Mouse (Mus musculus): ENCODE data around the gene Ano6.

Ano6 gene

GRCm38 (mm10) chr15:95858876-95859655 is 68.4 kb downstream of the Ano6 start:
- DNase-seq: no peak

- DNase-seq: no peak
These were observed 73.4 kb downstream of the Ano6 start for GRCm38 (mm10) chr15:95863865-95864660.

DNA sequence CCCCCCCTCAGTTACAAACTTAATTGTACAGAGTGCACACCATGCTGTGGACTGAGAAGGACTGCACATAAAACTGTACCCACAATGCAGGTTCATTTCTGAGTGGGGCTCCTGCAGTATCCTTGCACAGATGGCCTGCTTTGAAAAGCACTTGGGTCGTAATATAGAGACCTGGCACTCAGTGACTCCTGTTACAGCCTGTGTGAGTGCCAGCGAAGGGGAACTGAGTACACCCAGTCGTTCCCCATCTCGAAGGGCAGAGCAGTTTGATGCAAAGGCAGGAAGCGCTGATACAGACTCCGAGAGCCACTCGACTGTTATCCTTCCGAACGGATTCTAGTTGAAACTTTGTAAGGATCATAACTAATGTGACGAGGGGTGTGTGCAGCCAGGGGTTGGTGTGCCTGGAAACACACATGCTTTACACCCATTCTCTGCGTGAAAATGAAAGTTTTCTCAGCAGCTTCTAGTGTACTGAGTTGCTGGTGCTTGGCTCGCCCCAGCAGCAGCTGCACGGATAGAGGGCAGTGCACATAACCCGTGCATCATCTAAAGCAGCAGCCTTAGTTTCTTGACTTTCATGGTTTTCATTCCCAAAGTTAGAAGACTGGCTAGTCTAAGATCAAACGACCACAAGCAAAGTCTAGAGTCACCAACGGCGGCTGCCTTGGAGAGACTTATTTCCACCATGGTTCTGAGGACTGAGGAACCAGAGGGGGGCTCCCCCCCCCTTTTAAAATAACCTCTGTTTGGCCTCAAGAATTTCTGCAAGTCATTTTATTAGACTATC is 74.9 kb downstream of the Ano6 start:
- DNase-seq: no peak

DNA sequence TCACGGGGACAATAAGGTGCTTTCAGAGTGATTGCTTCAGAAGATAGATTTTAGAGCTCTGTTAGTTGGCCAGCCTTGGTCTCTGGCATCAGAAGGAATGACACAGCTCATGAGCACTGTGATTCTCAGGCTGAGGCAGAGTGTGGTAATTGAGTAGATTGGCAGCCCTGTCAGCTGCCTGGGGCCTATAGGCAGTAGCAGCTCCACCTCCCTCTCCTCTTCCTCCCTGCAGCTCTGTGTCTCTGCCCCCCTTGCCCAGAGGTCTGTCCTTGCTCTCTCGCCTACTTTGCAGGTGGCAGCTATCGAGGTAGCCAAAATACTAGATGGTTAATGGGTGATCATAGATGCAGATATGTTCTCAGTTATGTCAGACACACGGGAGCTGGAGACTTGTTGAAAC is 77.5 kb downstream of the Ano6 start:
- DNase-seq: no peak

DNA sequence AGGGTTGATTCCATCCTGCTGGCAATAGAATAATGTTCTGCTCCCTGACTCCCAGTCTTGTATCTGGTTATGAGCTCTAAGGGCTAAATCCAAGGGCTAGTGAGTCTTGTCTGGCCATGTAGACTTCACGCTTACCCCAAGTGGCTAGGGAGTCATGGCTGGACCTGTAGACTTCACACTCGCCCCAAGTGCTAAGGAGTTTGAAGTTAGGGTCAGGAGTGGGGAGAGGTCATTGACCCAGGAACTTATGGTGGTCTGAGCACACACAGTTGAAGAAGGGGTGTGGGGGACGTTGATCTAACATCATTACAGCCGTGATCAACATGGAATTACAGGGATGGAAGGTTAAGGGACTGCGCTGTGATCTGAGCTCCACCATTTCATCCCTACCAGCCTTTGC is 79.0 kb downstream of the Ano6 start:
- DNase-seq: no peak

GRCm38 (mm10) chr15:95871631-95872030 is 81.0 kb downstream of the Ano6 start:
- DNase-seq: no peak

- no peak for DNase-seq
These were observed 81.8 kb downstream of the Ano6 start for GRCm38 (mm10) chr15:95872447-95872846.

GRCm38 (mm10) chr15:95873276-95873675 is 82.6 kb downstream of the Ano6 start:
- no peak for DNase-seq

DNA sequence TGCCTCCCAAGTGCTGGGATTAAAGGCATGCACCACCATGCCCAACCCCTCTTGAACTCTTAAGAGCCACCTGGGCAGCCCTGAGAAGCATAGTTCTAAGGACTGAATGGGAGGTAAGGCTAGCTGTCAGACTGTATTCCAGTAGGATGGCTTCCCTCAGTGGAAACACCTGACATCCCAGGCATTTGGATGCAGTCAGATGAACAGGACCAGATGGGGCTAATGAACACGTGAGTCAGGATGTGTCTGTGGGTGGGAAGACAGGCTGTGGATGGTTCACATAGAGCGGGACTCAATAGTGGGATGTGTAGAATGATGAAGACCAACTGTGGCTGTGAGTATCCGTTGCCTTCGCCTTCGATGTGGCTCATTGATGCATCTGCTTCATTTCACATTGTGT is 83.6 kb downstream of the Ano6 start:
- DNase-seq: no peak

DNA sequence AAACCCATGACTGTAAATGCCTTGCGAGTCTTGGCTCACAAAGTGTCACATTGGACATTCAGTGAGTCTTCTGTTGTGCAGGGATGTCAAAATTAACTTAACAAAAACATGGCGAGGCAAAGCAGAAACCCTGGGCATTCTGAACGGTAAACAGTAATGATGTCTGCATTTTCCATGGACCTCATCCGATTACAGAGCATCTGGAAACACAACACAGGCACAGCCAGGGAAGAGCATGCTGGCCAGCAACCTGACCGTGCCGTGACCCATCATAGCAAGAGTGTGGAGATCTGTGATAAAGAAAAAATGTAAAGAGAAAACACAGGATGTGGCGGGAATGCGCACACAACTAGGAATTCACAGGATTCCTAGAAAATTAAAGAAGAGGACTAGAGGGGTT is 84.1 kb downstream of the Ano6 start:
- DNase-seq: no peak

DNA sequence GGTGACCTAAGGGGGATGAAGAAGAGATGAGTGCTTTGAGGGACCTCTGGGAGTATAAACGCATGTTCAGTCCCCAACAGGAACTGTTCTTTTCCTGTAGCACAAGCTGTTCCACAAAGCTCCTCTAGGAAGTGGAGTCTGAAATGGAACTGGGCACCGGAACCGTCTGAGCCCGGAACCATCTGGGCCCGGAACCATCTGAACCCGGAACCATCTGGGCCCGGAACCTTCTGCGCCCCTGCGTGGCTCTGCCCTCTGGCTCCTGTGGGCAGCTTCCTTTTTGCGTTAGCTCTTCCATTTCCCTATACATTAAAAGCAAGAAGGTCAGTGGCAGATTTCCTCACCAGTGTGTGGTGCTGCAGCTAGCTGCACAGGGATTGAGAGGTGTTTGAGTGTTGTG is 85.3 kb downstream of the Ano6 start:
- no peak for DNase-seq

- DNase-seq: no peak
These were observed 90.0 kb downstream of the Ano6 start for GRCm38 (mm10) chr15:95880616-95881151.

- DNase-seq: no peak
These were observed 91.8 kb downstream of the Ano6 start for GRCm38 (mm10) chr15:95882436-95882835.

GRCm38 (mm10) chr15:95883559-95883958 is 92.9 kb downstream of the Ano6 start:
- no peak for DNase-seq

GRCm38 (mm10) chr15:95884658-95885620 is 94.3 kb downstream of the Ano6 start:
- DNase-seq: no peak

DNA sequence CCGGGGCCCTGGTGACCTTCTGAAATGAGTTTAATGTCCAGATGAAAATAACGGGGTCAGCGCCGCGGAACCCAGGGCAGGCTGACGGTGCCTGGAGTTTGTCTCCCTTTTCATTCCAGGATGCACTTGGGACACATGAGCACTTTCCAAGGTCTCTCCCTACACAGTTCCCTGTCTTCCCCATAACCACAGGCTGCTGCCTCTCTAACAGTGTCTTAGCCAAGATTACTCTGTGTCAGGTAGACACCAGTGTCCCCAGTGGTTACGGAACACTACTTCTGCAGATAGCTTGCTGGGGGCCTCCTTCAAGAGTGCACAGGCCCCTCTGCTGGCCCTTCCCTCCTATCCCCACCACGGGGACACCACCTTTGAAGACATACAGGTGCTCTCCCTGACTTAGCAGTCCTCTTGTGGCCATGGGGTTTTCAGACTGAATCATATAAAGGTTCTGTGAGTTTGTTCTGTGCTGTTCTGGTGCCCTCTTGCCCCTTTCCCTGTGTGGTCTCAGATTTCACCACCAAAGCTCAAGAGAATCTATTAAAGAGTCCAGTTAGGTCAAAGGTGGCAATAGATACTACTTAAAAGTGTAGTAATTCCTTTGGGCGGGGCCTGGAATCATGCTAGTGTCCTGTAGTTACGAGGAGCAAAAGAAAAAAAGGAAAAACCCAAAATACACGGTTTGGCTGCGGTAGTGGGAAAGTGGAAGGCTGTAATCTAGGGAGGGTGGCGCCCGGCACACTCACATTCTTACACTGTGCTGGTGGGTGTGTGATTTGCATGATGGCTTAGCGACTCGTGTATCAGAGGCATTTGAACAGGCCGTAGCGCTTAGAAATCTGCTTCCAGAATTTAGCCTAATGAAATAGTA is 95.5 kb downstream of the Ano6 start:
- no peak for DNase-seq

GRCm38 (mm10) chr15:95887365-95887764 is 96.7 kb downstream of the Ano6 start:
- DNase-seq: no peak

DNA sequence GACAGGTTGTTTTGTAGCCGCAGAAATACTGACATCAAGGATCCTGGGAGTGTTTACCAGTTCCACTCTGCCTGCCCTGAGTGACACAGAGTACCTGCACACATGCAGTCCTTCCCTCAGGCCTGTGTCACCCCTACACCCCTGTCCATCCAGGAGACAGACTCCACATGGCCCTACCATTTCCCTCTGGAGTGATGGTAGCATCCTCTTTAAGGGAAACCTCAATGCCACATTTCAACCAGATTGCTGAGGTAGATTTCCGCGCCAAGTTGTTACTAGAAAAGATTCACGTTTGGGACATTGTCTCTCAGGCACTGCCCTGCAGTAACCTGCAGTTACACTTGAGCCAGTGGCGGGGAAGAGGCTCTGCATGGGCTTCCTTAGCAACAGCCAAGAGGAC is 97.9 kb downstream of the Ano6 start:
- DNase-seq: no peak

DNA sequence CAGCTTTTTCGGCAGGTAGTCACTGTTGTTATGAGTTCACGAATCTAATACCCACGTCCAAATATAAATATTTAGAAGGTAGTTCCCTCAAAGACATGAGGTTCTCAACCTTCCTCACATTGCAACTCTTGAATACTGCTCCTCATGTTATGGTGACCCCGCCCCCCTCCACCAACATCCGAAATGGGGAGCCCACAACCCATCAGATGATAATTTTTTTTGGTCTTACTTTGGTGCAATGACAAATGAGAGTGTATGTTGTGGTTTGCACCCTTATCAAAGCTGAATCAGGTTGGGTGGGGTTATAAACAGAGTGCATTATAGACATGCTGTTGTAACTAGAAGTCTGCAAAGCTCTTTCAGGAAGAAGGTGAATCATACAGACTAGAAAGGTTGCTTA is 99.7 kb downstream of the Ano6 start:
- no peak for DNase-seq

DNA sequence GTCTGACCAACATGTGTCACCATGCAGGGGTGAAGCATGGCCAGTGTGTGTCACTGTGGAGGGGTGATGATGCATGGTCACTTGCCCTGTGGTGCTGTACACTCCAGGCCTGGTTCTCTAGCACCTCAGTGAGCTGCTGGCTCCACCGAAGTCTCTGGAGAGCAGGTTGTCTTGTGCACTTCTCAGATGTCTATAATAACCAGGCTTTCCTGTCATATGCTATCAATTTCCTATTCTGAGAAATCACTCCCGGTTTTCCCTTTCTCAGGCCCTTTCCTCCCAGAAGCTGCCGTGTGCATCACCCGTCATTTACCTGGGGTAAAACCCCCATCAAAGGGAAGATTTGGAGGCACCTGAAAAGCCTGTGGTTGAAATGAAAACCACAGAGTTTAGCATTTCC is 101.5 kb downstream of the Ano6 start:
- DNase-seq: no peak

DNA sequence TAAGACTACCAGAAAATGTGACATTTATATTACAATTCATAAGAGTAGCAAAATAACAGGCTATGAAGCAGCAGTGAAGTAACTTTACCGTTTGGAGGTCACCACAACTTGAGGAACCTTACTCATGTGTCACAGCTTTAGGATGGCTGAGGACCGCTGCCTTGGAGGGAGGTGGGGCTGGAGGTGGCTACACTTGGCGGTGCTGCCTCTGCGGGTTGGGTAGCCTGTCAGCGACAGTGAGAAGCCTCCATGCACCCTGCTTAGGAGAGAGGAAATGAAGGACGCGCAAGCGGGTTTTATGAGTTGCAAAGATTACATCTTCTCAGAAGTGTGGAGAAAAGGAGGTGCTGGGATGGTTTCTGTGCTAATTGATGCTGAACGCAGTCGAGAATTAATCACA is 102.3 kb downstream of the Ano6 start:
- DNase-seq: no peak
